Mouse (Mus musculus) lung, postnatal 0 days (tissue): ENCODE measurements around the gene Tcf20. TPM values are rescaled to one million over a fixed set of nuclear protein-coding genes. Genes with fewer than 3 reads are reported as not detected.

Experiments
- ATAC-seq: fragments of 200-750 bp; cut with Nextera tagmentation; 2 replicates; pipeline ENCODE4 v1.8.0; 2017; ENCODE audit warnings: moderate library complexity
- DNase-seq: peaks from one replicate; pipeline ENCODE4 v3.0.0-alpha.2; 2016; ENCODE audit warnings: low spot score
- H3K27ac ChIP-seq: fragments of 300-500 bp; sonication (generic); 2 replicates; pipeline ENCODE4 v1.5.1; 2014; ENCODE audit warnings: antibody characterized with exemption, mild to moderate bottlenecking, low read length, mixed read lengths
- H3K27me3 ChIP-seq: fragments of 300-500 bp; sonication (generic); replicated peaks from 2 replicates; pipeline ENCODE4 v1.6.1; 2014; ENCODE audit warnings: low read length, mixed read lengths; ENCODE audit not compliant: insufficient read depth
- H3K36me3 ChIP-seq: fragments of 300-500 bp; sonication (generic); 2 replicates; pipeline ENCODE4 v1.6.1; 2014; ENCODE audit warnings: low read length, mixed read lengths; ENCODE audit not compliant: insufficient read depth
- H3K4me1 ChIP-seq: fragments of 300-500 bp; sonication (generic); 2 replicates; pipeline ENCODE4 v1.6.1; 2014; ENCODE audit warnings: antibody characterized with exemption, low read depth, low read length, mixed read lengths; ENCODE audit not compliant: insufficient read depth
- H3K4me2 ChIP-seq: fragments of 300-500 bp; sonication (generic); replicated peaks from 2 replicates; pipeline ENCODE4 v1.6.1; 2014; ENCODE audit warnings: low read depth, mild to moderate bottlenecking, low read length, moderate library complexity, mixed read lengths
- H3K4me3 ChIP-seq: fragments of 300-500 bp; sonication (generic); 2 replicates; pipeline ENCODE4 v1.5.1; 2014; ENCODE audit warnings: low read depth, low read length
- H3K9ac ChIP-seq: fragments of 300-500 bp; sonication (generic); replicated peaks from 2 replicates; pipeline ENCODE4 v1.6.1; 2014; ENCODE audit warnings: low read depth, mild to moderate bottlenecking
- H3K9me3 ChIP-seq: fragments of 300-500 bp; sonication (generic); 2 replicates; pipeline ENCODE4 v1.6.1; 2016; ENCODE audit warnings: low read length, mixed read lengths
- CTCF ChIP-seq: IDR thresholded peaks from 2 replicates; pipeline ENCODE4 v1.5.1; 2016; ENCODE audit warnings: antibody characterized with exemption, mild to moderate bottlenecking
- EP300 ChIP-seq: IDR thresholded peaks from 2 replicates; pipeline ENCODE4 v1.6.1; 2016; ENCODE audit warnings: antibody characterized with exemption, mild to moderate bottlenecking, control low read depth
- whole genome bisulfite sequencing: fragments of 180-500 bp; shearing (Covaris S2); extraction: QIAGEN DNeasy Blood & Tissue Kit; methylation state at CpG from one replicate; pipeline ENCODE4 v1.1.7; 2014; 5-methylcytosine and 5-hydroxymethylcytosine counted together
- polyA plus RNA-seq: library from polyadenylated mRNA; unstranded; fragments of >200 nt; fragmentation: Nextera tagmentation; extraction: Ambion mirVana; gene quantifications from 2 replicates; pipeline ENCODE4 v1.2.1, GENCODE M21; 2015

Tcf20 gene
- polyA plus RNA-seq, 1 experiment from 2014 or later: 6.1 TPM

DNA sequence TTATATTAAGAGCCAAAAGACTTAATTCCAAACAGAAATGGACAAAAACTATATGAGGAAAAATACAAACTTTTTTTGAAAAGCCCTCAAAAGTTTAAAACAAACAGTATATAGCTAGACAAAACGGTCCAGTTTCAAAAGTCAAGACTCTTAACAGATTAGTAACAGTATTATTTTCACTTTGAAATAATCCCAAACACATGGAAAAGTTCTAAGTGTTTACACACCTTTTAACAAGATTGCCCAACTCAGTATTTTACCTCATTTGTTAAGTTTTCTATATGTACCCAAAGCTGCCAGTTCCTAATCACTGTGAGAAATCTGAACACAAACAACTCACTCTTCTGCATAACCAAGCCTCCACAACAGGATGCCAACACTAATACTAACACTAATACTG, 124.0 kb downstream of the Tcf20 start:
- DNase-seq (peak; percentile 54), ATAC-seq (peak; percentile 53)
- no peaks in the 10 kb centered on the region for H3K27me3 ChIP-seq
- H3K27ac ChIP-seq: no peak overlapping the region
- 59% methylated on average over 1 of the region's 1 CpGs for WGBS
- H3K4me1 ChIP-seq: no peaks in the 10 kb centered on the region
- TF ChIP-seq CTCF (no peak), EP300 (peak; percentile 50; the same call in 1 of the 2 replicates)
- no peaks in the 10 kb centered on the region for H3K9me3 ChIP-seq
- H3K4me3 ChIP-seq: no peak overlapping the region
- no peak overlapping the region for H3K4me2 ChIP-seq
- H3K36me3 ChIP-seq: no peaks in the 10 kb centered on the region
- no peak overlapping the region for H3K9ac ChIP-seq

DNA sequence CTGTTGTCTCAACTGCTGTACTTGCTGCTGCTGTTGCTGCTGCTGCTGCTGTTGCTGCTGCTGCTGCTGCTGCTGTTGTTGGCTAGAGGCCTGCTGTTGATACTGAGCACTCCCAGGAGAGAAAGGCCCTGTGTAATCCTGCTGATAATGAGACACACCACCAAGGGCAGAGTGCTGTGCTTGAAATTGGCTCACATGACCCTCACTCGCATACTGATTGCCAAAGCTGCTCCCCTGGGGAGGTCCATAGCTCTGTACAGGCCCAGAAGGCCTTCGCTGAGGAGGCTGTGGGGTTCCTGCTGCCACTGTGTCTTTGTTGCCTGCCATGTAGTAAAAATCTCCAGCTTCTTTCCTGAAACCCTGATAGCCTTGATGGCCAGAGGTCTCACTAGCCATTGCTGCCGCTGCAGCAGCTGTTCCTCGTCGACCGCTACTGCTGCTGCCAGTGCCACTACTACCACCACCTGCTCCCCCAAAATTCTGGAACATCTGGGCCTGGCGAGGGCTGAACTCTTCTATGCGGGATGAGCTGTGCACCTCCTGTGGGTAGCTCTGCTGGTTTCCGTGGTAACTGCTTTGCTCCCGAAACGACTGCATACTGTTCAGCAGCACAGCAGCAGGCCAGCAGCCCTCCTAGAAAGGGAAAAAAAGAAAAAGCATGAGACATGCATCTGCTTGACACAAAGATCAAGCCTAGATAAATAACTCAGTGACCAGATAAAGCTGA, 130.9 kb downstream of the Tcf20 start:
- peaks cover 23% of the 10 kb centered on the region; the same call in 1 of the 2 replicates for H3K36me3 ChIP-seq
- H3K9ac ChIP-seq: no peak overlapping the region
- H3K4me1 ChIP-seq: no peaks in the 10 kb centered on the region
- H3K27ac ChIP-seq: no peak overlapping the region
- 68% methylated on average over 11 of the region's 11 CpGs for WGBS
- DNase-seq (no peak), ATAC-seq (no peak)
- TF ChIP-seq EP300 (no peak), CTCF (no peak)
- no peaks in the 10 kb centered on the region for H3K27me3 ChIP-seq
- no peaks in the 10 kb centered on the region for H3K9me3 ChIP-seq
- H3K4me2 ChIP-seq: no peak overlapping the region
- no peak overlapping the region for H3K4me3 ChIP-seq

DNA sequence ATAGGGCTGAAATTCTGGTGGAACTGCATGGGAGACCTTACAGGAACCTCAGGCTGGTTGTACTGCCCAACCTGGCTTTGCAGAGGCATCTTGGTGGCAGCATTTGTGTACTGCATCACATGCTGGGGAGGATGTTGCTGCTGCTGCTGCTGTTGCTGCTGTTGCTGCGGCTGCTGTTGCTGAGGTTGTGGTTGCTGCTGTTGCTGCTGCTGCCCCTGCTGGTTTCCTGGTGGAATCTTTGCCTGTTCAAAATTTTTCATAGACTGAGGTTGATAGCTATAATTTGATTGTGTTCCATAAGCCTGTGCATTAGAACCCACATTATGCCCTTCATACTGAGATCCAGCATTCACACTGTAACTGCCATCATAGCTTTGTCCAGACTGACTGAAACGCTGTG, 131.6 kb downstream of the Tcf20 start:
- H3K27ac ChIP-seq: no peak overlapping the region

DNA sequence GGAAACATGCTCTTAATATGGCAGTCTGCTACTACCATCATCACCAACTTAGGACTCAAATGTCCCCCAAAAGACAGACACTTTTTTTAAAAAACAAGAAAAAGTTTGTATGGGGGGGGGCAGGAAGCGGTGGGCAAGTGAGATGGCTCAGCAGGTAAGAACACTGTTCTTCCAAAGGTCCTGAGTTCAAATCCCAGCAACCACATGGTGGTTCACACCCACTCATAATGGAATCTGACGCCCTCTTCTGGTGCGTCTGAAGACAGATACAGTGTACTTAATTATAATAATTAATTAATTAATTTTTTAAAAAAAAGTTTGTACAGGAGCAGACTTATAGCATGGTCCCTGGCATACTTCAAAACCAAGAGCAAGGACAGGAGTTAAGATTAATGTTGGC, 148.5 kb downstream of the Tcf20 start:
- no peak for TF ChIP-seq CTCF
- ATAC-seq (no peak), DNase-seq (no peak)
- Histone ChIP-seq H3K9me3 (no peaks in the 10 kb centered on the region), H3K27ac (no peak overlapping the region), H3K4me1 (no peaks in the 10 kb centered on the region), H3K4me3 (no peak overlapping the region), H3K4me2 (no peak overlapping the region), H3K36me3 (no peaks in the 10 kb centered on the region), H3K27me3 (no peaks in the 10 kb centered on the region), H3K9ac (no peak overlapping the region)
- 92% methylated on average over 3 of the region's 3 CpGs for WGBS

More for the DNA sequence above, 131.6 kb downstream of the Tcf20 start:
- no peaks in the 10 kb centered on the region for H3K4me1 ChIP-seq
- TF ChIP-seq CTCF (no peak; the same call in 1 of the 2 replicates), EP300 (no peak)
- H3K27me3 ChIP-seq: no peaks in the 10 kb centered on the region
- ATAC-seq (no peak), DNase-seq (no peak)
- H3K36me3 ChIP-seq: peaks cover 23% of the 10 kb centered on the region; the same call in 1 of the 2 replicates
- H3K4me2 ChIP-seq: no peak overlapping the region
- whole genome bisulfite sequencing: 91% methylated on average over 2 of the region's 2 CpGs
- no peak overlapping the region for H3K4me3 ChIP-seq
- H3K9me3 ChIP-seq: no peaks in the 10 kb centered on the region
- H3K9ac ChIP-seq: no peak overlapping the region

DNA sequence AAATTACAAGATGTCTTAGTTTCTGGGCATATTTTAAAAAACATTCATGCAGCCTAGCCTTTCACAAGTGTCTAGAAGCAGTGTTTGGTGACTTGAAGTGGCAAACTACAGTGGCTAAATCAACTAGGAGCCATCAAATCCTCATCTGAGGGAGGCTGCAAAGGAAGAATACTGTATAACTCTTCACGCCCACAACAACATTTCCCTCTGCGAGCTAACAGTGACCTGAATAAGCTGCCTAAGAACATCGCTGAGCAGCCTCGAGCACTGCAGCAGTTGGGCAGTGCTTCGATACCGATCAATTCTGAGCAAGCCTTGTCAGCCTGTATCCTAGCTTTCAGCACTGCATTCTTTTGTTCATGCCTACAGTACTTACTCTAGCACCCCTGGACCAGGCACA, 157.8 kb downstream of the Tcf20 start:
- no peak for TF ChIP-seq EP300
- no peak for TF ChIP-seq CTCF
- no peaks in the 10 kb centered on the region for H3K27me3 ChIP-seq
- H3K36me3 ChIP-seq: no peaks in the 10 kb centered on the region
- no peak overlapping the region for H3K4me2 ChIP-seq
- WGBS: 88% methylated on average over 6 of the region's 6 CpGs
- H3K9me3 ChIP-seq: no peaks in the 10 kb centered on the region
- no peak overlapping the region for H3K4me3 ChIP-seq
- ATAC-seq (no peak), DNase-seq (no peak)
- no peaks in the 10 kb centered on the region for H3K4me1 ChIP-seq
- no peak overlapping the region for H3K9ac ChIP-seq
- H3K27ac ChIP-seq: no peak overlapping the region

DNA sequence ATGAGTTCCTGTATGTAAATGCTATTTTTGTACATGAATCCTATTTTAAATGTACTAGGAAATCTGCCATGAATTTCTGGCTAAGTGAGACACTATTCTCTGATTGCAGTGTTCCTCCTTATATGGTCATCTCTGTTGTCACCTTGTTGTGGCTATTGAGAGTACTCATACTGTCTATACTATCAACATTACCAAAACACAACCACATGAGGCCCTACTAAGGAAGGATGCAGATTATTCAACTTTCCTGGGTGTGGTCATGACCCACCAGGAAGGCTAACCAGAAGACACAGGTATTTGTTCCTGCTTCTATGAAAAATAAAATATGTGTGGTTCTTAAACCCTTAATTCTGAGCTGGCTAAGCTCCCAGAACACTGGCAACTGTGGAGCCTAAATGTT, 161.8 kb downstream of the Tcf20 start:
- H3K4me2 ChIP-seq: no peak overlapping the region
- H3K27ac ChIP-seq: no peak overlapping the region
- H3K9me3 ChIP-seq: no peaks in the 10 kb centered on the region
- H3K27me3 ChIP-seq: no peaks in the 10 kb centered on the region
- H3K36me3 ChIP-seq: no peaks in the 10 kb centered on the region
- no peak overlapping the region for H3K9ac ChIP-seq
- no peak overlapping the region for H3K4me3 ChIP-seq
- TF ChIP-seq EP300 (no peak), CTCF (no peak)
- H3K4me1 ChIP-seq: no peaks in the 10 kb centered on the region
- no peak for DNase-seq
- no peak for ATAC-seq

DNA sequence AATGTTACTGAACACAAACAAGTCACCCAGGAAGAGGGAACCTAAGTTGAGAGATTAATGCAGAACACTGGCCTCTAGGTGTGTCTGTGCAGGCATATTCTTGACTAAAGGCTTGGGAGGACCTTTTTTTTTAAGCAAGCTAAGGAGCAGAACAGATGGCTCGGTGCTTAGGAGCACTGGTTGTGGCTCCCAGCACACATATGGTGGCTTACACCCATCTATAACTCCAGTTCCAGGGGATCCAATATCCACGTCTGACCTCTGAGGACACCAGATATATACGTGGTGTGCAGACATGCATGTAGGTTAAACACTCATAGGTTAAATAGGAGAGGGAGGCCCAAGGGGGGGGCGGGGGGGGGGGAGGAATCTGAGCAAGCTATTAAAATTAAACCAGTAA, 165.3 kb downstream of the Tcf20 start:
- ATAC-seq: no peak
- Histone ChIP-seq H3K27me3 (no peaks in the 10 kb centered on the region), H3K9ac (no peak overlapping the region), H3K9me3 (no peaks in the 10 kb centered on the region), H3K4me2 (no peak overlapping the region), H3K27ac (no peak overlapping the region), H3K4me1 (no peaks in the 10 kb centered on the region), H3K36me3 (no peaks in the 10 kb centered on the region), H3K4me3 (no peak overlapping the region)
- 64% methylated on average over 3 of the region's 4 CpGs for WGBS
- DNase-seq: no peak
- no peak for TF ChIP-seq CTCF
- no peak for TF ChIP-seq EP300
